Mouse (Mus musculus) lung, adult 2 months (tissue): ENCODE measurements around the gene Igfbp4. TPM values are rescaled to one million over a fixed set of nuclear protein-coding genes. Genes with fewer than 3 reads are reported as not detected.

Source experiments
- DNase-seq: peaks from one replicate; pipeline ENCODE4 v3.0.0; 2022
- H3K4me1 ChIP-seq: fragments of 200-500 bp; 2 replicates; pipeline ENCODE4 v1.6.1; 2011; ENCODE audit warnings: low read length; ENCODE audit not compliant: control insufficient read depth, insufficient read depth
- H3K4me3 ChIP-seq: fragments of 200-500 bp; replicated peaks from 2 replicates; pipeline ENCODE3; 2011; ENCODE audit warnings: low read depth, mild to moderate bottlenecking, control low read depth, low read length; ENCODE audit errors: extremely low read depth
- CTCF ChIP-seq: fragments of 200-500 bp; IDR thresholded peaks from 2 replicates; pipeline ENCODE4 v1.5.1; 2011; ENCODE audit warnings: mild to moderate bottlenecking, low read length, control low read depth; ENCODE audit not compliant: insufficient read depth
- POLR2A ChIP-seq: fragments of 200-500 bp; IDR thresholded peaks from 2 replicates; pipeline ENCODE4 v1.6.1; 2011; ENCODE audit warnings: low read depth, mild to moderate bottlenecking, control low read depth, low read length, borderline replicate concordance; ENCODE audit errors: extremely low read depth
- WGBS: fragments of 180-500 bp; shearing (Covaris S2); methylation state at CpG from one replicate; pipeline ENCODE4 v1.1.7; 2018; 5-methylcytosine and 5-hydroxymethylcytosine counted together
- polyA plus RNA-seq: library from polyadenylated mRNA; depleted of rRNA; stranded (reverse); fragments of >200 nt; gene quantifications from 2 replicates; pipeline ENCODE4 v1.2.3, GENCODE M21; 2012

Igfbp4 gene
- polyA plus RNA-seq, 1 experiment, result 481 TPM

GRCm38 (mm10) chr11:99076744-99077319, 35.8 kb downstream of the Igfbp4 start:
- whole genome bisulfite sequencing, result 37% methylated on average over 5 of the region's 5 CpGs
- H3K4me1 ChIP-seq, result no peaks in the 10 kb centered on the region
- H3K4me3 ChIP-seq, result no peak overlapping the region
- DNase-seq, result no peak
- TF ChIP-seq POLR2A, result no peak
- TF ChIP-seq CTCF, result no peak

- H3K4me1 ChIP-seq, result no peaks in the 10 kb centered on the region
- DNase-seq, result no peak
- WGBS, result 76% methylated on average over 8 of the region's 8 CpGs
- H3K4me3 ChIP-seq, result no peak overlapping the region
- TF ChIP-seq CTCF, result no peak
- TF ChIP-seq POLR2A, result no peak
Observed at GRCm38 (mm10) chr11:99077869-99078268, 36.8 kb downstream of the Igfbp4 start.

- TF ChIP-seq POLR2A (no peak), CTCF (no peak)
- DNase-seq, result no peak
- Histone ChIP-seq H3K4me1 (no peaks in the 10 kb centered on the region), H3K4me3 (no peak overlapping the region)
- 56% methylated on average over 9 of the region's 9 CpGs for WGBS
Observed at GRCm38 (mm10) chr11:99080902-99081543, 40.0 kb downstream of the Igfbp4 start.

GRCm38 (mm10) chr11:99081566-99081965, 40.5 kb downstream of the Igfbp4 start:
- H3K4me3 ChIP-seq, result no peak overlapping the region
- no peaks in the 10 kb centered on the region for H3K4me1 ChIP-seq
- TF ChIP-seq CTCF (no peak), POLR2A (no peak)
- DNase-seq, result no peak
- WGBS, result 53% methylated on average over 3 of the region's 3 CpGs

GRCm38 (mm10) chr11:99082098-99082497, 41.1 kb downstream of the Igfbp4 start:
- WGBS, result 56% methylated on average over 8 of the region's 8 CpGs
- no peak for TF ChIP-seq POLR2A
- TF ChIP-seq CTCF, result no peak
- DNase-seq, result no peak

GRCm38 (mm10) chr11:99083516-99083915, 42.5 kb downstream of the Igfbp4 start:
- Histone ChIP-seq H3K4me3 (no peak overlapping the region), H3K4me1 (no peaks in the 10 kb centered on the region)
- no peak for DNase-seq
- TF ChIP-seq POLR2A, result no peak
- TF ChIP-seq CTCF, result no peak
- WGBS, result 92% methylated on average over 8 of the region's 8 CpGs

More at GRCm38 (mm10) chr11:99082098-99082497, 41.1 kb downstream of the Igfbp4 start:
- Histone ChIP-seq H3K4me3 (no peak overlapping the region), H3K4me1 (no peaks in the 10 kb centered on the region)

- no peak for DNase-seq
- WGBS, result 65% methylated on average over 9 of the region's 9 CpGs
- H3K4me3 ChIP-seq, result no peak overlapping the region
- no peaks in the 10 kb centered on the region for H3K4me1 ChIP-seq
- TF ChIP-seq CTCF, result no peak
- no peak for TF ChIP-seq POLR2A
Observed at GRCm38 (mm10) chr11:99084366-99084765, 43.3 kb downstream of the Igfbp4 start.

GRCm38 (mm10) chr11:99088486-99088885, 47.4 kb downstream of the Igfbp4 start:
- WGBS, result 49% methylated on average over 2 of the region's 2 CpGs
- no peak for DNase-seq
- H3K4me3 ChIP-seq, result no peak overlapping the region
- TF ChIP-seq CTCF (no peak), POLR2A (no peak)
- no peaks in the 10 kb centered on the region for H3K4me1 ChIP-seq

GRCm38 (mm10) chr11:99089077-99089601, 48.1 kb downstream of the Igfbp4 start, which contains the start of gene Tns4:
Tns4 (minus strand) TSS chr11:99089306.
- Histone ChIP-seq H3K4me1 (no peaks in the 10 kb centered on the region), H3K4me3 (no peak within 1 kb of the TSS)
- DNase-seq, result no peak
- WGBS, result 66% methylated on average over 14 of the region's 14 CpGs
- TF ChIP-seq CTCF (no peak), POLR2A (no peak)

GRCm38 (mm10) chr11:99090391-99090790, 49.3 kb downstream of the Igfbp4 start:
- no peak overlapping the region for H3K4me3 ChIP-seq
- 84% methylated on average over 8 of the region's 8 CpGs for WGBS

More at GRCm38 (mm10) chr11:99090391-99090790, 49.3 kb downstream of the Igfbp4 start:
- H3K4me1 ChIP-seq, result no peaks in the 10 kb centered on the region
- TF ChIP-seq CTCF (no peak), POLR2A (no peak)
- no peak for DNase-seq
